Mouse (Mus musculus) testis, postnatal 14 days (tissue): Measurements from ENCODE around the gene Epb41.

Experiments
- DNase-seq: peaks from one replicate; pipeline ENCODE4 v3.0.0; 2021; ENCODE audit warnings: low spot score

The Epb41 gene

DNA sequence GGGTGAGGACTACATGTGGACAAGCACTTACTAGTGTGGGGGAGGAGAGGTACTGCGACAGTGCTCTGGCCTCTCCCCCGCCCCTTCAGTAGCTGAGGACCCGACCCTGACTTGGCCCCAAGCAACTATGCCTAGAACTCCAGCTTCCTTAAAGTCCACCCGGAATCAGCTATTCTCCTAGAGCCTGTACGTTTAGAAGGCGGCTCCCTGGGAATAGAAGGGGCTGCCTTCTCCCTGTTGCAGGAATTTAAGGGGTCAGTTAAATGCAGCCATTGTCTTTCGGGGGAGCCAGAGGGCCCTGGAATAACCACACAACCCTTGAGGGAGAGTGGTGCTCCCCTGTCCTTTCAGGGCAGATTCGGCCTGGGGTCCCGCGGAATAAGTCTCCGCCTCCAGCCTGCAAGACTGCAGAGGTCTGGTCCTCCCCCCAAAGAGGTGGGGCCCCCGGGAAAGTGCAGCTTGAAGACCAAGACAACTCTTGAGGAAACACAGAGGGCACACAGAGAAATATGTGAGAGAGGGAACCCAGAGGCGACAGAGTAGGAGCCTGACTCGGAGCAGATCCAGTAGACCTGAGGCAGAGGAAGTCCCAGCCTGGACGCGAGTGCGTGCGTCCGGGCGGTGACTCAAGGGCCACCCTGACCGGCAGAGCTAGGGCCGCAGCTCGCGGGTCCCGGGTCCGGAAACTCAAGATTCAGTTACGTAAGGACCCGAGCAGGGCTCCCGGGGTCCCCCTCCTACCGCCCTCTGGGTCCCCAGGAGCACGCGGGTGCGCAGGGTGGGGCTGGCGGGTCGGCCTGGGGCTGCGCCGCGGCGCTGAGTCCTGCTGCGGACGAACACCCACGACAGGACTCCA is 816 bp downstream of the Epb41 start, which contains the start of gene Gm10300:
TSS of gene Gm10300 (plus strand) at position 621 of the 856 bp plus-strand sequence.
- no peak for DNase-seq

DNA sequence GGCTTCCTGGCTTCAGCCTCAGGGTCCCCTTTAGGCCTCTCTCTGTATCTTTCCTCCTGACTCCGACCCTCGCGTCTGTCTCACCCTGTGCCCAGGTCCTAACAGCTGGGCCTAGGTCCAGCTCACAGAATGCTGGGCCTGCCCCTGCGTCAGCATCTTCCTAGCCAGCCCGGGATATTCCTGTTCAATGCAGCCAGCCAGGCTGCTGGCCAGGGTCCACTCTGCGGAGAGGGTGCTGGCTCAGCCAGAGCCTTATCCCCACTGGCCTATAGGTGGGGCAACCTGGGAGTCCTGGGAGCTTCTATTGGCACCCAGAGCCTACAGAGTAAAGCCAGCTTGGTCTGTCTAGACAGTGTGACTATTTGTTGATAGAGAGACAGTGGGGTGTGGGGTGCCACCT is 2.2 kb downstream of the Epb41 start:
- no peak for DNase-seq

DNA sequence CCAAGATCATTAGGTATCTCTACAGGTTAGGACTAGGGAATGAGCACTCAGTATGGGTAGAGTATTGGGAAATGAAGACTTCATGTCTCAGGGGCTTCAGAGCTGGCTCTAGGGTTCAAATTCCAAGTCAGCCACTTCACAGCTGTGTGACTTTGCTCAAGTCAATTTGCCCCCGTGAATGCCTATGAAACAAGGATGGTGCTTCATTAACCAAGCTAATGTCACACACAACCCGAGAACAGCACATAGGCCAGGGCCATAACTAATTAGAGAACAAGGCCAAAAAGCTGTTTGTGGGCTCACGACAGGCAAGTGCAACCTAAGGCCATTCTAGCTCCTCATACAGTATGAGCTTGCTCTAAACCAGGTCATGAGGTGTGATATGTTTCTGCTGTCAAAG is 3.0 kb downstream of the Epb41 start:
- DNase-seq: no peak

DNA sequence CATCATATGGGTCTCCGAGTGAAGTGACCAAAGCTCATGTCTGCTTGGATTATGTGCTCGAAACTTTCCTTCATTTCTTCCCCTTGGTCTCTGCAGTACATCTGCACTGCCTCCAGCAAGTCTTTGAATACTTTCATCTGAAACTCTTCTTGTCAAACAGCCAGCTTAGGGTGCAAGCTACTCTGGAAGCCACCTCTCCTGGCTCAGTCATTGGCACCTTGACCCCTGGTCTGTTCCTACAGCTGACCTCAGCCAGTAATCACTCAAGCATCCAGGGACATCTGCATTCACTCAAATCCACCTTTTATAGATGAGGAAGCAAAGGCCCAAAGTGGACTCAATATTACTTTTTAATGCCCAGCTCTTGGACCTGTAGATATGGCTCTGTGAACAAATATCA is 3.4 kb downstream of the Epb41 start:
- no peak for DNase-seq

DNA sequence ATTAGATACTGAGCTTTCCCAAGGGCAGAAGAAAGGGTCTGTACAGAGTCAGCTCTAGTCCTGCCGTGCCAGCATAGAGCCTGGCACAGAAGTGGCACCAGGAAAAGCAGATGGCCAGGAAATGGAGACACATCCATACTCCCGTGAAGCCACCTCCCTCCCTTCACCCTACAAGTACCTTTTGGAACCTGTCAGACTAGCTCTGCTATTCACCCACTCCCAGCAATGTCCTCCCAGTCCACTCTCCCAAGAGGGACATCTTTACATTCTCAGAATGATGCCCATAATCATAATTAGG is 7.2 kb downstream of the Epb41 start:
- no peak for DNase-seq

DNA sequence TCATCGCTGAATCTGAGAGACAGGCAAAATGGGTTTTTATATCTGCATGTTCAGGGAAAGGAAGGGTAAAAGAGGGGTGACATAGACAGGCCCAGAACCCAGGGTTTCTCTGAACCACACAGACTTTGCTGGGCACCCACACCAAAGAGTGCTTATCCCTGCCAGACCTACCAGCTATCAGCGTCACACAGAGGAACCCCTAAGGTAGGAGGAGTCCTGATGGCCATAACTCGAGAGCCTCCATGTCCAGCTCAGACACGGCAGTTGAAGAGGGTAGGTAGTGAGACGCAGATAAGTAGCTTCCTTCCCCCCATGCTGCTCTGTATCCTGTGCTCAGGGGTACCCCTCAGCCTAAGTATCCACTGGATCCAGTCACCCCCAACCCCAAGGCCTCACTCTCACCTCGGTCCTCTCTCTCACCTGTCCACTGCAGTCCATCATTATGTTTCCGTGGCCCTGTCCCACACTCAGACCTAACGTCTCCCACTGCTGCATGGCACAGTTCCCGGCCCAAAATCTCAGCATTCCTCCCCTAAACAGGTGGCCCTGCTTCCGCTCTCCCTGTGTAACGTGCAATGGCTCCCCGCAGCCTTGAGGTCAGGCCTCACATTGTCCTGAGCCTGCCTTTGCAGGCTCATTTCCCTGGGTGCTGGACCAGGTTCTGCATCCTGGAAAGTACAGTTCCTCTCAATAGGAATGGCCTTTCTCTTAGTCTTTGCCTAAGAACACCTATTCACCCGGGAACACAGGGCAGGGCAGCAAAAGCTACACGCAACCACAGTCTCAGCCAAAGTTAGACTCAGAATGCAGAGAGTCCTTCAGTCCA is 7.8 kb downstream of the Epb41 start:
- no peak for DNase-seq

DNA sequence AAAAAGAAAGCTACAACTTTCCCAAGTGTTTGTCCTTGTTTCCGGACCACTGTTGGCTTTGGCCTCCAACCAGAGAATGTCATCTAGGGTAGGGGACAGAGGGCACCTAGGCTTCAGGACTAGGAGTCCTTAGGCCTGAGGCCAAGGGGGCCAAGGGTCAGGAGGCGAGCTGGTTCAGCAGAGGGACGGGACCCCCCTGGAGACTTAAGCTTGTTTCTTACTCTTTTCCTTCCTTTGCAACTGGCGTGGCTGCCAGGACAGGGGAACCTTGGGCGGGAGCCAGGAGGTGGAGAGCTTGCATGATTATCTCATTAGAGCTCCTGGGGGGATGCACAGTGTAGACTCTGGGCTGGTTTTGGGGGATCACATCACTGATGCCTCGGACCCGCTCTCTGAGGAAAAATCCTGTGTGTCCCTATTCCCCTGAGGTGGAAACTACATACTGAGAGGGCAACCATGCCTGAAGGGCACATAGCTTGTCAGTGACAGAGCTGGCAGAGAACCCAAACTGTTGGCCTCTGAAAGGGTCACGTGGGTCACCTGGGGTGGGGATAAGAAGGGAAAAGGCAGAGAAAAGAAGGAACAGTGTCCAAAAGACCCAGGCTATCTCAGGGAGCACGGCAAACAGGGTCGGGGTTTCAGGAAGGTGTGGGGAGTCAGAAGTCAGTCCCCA is 8.9 kb downstream of the Epb41 start:
- no peak for DNase-seq

DNA sequence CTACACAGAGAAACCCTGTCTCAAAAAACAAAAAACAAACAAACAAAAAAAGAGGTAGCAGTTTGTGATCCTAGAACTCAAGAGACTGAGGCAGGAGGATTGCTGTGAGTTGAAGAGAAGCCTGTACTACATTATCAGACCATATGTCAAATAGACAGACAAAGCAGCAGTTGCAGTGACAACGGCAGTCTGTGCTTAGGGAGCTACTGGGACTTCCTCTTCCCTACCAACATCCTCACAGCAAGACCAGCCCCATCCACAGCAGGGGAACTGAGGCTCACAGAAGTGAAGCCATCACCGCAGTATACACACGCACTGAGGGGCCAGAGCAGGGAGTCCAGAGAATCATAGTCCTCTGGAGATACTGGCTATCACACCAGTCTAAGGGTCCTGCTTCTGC is 9.5 kb downstream of the Epb41 start:
- DNase-seq: no peak

DNA sequence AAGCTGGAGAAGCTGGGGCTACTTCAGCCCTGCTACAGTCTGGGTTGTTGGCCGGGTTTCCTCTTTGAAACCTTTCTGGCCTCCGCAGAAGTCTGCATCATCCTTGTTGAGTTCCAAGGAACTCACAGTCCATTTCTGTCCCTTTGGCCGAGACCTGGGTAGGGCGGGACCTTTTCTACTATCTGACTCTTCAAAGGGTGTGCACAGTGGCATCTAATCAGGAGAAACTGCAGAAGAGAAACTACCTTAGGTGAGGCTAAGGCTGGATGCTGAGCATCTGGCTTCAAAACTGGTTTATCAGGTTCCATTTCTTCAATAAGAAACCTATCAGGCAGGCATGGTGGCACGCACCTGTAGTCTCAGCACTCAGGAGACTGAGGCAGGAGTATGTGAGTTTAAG is 10.6 kb downstream of the Epb41 start:
- DNase-seq: no peak

DNA sequence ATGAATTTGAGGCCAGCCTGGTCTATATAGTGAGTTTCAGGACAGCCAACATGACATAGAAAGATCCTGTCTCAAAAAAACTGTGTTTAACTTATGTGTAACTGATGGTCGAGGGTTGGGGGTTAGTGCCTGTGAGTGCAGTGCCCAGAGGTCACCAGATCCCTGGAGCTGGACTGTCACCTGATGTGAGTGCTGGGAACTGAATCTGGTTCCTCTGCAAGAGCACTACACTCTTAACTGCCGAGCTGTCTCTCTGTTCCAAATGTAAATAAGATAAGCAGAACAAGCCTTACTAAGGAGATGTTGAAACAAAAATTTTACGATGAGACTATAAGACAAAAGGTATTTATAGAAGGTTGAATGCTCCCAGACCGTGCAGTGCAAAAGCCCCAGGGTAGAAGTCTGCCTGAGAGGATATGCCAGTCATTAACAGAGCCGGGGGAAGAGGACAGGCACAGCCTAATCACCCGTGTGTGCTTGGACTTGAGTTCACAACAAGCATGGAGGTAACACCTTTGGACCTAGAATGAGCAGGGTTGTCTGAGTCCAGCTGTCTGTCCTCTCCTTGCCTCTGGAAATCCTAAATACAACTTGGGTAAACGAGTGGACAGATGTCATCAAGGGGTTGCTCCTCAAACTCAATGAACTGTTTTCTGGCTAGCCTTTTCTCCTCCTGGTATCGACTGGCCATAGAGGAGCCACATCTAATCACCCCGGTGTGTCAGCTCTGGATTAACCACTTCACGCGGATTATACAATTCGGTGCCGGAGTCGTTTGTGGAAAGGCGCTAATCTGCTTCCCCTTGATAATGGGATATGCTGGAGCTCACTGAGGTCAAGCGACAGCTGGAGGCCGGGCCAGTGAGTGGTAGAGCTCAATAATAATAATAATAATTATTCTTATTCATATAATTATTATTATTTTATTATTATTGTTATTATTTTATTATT is 11.9 kb downstream of the Epb41 start:
- DNase-seq: no peak

DNA sequence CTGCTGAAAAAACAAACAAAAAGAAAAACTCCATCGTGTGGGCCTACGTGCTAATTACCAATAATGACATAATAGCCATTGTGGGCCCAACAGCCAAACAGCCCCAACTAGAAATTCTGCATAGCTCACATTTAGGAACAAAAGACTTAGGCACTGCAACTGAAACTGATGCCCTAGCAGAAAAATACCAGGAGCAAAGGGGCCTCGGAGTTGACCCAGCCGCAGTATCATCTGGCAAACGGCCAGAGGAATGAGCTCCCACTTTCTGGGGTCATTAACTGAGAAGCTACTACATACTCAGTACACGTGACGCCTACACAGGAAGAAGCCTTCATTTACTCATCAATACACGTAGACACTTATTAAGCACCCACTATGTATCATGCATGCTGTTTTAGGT is 12.8 kb downstream of the Epb41 start:
- no peak for DNase-seq

DNA sequence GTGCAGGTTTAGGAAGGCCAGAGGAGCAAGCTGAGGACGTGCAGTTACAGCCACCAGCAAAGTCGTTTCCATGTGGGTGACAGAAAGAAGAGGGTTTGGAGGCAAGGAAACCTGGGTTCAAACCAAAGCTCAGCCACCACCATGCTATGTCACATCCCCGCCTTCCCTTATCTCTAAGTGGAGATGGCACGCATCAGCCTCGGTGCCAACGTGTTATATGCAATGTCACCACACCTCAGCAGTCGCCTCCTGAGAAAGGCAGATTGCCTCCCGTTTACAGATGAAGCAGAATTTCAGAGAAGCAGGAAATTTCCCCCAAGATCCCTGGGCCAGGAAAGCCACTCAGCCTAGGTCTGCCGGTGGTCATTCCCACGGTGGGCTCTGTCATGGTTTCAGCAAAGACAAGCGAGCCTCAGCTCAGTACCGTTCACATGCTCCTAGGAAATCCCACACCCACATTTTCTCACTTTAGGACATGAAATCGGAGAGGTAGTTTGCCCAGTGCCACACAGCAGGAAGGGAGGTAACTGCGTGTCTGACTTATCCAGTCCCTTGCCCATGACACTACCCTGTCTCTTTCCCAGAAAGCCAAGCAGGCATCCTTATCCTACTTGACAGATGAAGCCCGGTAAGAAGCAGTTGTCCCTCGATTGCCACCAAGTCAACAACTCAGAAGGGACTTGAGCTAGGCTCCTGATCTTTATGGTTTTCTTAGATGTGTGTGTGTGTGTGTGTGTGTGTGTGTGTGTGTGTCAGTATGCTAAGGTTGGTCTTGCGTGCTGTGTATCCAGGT is 14.9 kb downstream of the Epb41 start:
- no peak for DNase-seq

DNA sequence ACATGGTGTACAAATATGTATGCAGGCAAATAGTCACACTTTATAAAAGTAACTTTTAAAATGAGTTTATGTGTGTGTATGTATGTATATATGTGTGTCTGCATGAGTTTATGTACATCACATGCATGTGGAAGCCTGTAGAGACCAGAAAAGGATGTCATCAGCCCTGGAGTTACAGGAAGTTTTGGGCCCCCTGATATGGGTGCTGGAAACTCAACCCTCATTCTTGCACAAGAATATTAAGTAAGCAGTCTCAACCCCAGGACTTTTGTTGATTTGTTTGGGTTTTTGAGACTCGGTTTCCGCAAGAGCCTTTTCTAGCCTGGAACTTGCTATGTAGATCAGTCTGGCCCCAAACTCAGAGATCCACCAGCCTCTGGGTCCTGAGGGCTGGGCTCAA is 15.6 kb downstream of the Epb41 start:
- DNase-seq: no peak

DNA sequence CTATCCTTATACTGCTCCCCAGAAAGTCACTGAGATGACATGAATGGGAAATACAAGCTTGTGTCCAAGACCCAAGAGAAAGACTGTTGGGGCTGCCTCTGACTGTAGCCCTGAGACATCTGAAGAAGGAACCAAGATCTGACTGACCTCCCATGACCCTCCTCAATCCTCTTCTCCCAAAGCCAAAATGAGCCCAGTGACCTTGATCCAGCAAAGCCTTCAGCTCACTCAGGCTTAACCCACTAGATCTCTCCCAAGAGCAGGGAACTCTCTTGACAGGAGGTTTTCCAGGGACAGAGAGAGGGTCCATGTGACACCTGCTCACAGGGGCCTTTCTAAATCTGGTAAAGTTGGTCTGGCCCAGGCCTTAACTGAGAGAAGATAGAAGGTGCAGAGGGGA is 17.8 kb downstream of the Epb41 start:
- DNase-seq: no peak

DNA sequence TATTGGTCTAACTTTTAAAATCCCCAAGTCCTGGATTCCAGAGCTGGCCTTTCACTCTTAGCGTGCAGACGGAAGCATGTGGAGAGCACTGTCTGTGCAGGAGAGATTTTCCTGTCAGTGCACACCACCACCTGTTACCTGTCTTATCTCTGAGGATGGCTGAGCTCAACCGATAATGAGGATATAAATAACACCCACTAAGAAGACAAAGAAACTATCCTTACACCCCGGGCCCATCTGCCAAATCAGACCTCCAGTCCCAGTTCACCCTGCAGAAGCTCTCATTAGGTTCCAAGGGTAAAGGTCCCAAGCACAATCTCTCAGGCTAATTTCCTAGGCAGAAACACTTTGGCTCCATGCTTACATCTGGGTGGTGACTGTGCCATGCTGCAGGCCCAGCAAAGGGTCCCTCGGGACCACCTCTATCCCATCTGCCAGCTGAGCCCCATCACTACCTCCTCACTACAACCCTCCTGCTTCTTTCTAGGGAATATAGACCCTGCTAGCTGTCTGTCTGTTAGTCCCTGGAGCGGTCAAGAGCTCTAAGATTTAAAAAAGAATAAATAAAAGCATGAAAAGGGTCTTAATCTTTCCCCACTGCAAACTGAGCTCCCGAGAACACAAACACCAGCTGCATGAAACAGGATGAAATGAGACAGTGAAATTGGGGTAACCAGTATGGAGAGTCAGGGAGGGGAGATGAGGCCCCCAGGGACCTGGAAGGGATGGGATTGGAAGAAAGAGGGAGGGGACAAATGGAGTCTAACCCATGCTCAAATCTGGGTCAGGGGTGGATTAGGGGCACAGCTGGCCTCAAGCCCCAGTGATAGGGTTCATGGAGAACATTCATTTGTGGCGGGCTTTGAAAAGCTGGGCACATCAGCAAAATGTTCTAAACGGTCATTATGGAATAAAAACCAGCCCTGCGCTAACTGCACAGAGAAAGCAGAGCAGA is 23.5 kb downstream of the Epb41 start:
- no peak for DNase-seq

DNA sequence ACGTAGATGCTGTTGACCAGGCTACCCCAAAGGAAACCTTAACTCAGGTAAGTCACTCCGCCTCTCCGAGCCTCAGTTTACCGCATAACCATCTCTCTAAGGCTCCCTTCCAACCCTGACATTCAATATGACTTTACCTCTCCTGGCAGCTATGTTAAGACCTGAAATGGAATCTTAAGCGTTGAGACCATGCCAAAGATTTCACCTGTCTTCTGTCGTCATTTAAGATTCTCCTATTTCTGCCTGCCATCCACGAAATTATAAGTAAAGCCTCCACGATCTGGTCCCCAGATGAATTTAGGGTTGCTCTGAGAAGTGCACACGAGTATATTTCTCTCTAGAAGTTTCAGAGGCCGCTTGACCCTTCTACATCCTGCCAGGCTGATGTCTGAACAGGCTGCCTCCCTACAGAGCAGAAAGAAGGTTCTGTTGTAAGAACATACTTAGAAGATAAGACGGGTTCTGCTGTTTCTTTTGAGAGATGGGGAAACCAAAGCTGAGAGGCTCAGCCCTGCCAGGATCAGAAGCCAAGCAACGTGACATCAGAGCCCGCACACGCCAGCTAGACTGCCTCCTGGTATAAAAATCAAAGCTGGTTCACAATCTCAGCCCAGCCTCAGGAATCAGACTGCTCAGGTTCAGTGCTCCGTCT is 25.4 kb downstream of the Epb41 start:
- DNase-seq: no peak

DNA sequence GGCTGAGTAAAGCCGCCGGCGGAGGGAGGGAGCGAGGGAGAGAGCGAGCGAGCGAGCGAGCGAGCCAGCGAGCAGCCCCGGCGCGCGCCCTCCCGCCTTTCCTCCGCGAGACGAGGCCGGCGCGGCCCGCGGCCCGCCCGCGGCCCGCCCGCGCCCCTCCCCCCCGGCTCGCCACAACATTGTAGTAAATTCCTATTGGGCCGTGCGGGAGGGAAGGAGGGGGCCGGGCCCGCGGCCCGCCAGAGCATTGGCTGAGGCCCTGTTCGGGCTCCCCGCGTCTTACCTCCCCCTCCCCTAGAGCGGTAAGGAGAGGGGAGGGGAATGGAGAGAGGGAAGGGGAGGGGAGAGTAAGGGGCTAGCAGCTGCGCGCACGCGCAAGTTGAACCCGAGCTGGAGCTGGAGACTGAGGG is 26.1 kb downstream of the Epb41 start:
- DNase-seq: peak; percentile 92

DNA sequence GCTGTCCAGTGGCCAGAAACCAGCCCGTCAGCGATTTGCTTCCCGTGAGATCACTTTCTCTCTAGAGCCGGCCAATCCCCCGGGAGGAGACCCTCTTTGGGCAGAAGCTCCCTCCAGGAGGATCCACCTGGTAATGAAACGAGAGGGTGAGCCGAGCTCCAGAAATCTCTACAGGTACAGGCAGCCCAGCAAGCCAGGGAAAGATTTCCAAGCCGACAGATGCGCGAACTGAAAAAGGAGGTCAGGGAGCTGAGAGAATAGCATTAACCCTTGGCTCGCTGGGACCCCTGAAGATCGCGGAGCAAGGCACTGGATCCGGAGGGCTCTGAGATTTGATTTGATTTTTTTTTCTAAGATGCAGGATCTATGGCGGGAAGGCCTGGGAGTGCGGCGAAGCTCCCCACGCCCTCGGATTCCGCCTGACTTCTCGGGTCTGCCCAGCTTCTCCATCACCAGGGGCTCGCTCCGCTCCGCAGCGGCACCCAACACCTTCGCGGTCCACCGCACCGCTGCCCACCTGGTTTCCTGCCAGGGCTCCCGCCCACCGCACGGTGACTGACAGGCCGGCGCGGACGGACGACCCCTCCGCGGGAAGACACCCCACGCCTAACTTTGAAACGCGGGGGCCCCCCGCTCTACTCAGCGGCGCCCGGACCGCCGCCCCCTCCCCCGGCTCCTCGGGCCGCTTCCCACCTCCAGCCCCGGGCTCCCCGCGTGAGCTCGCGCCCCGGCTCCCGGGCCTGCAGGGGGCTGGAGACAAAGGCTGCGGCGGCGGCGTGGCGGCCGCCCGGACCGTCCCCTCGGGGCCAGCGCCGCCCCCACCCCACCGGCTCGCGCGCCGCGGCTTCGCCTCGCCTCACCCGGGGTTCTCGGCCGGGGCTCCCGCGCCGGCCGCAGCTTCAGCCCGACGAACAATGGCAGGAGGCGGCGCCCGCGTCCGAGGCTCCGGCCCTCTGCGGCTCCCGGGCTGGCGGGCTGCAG is 26.8 kb downstream of the Epb41 start:
- peak; percentile 79 for DNase-seq
